Mouse (Mus musculus) forebrain, embryonic 13.5 days (tissue): ENCODE measurements around the gene Grip1. TPM values are rescaled to one million over a fixed set of nuclear protein-coding genes. Genes with fewer than 3 reads are reported as not detected.

Source experiments
- ATAC-seq: fragments of 200-750 bp; cut with Nextera tagmentation; 2 replicates; pipeline ENCODE4 v1.8.0; 2017
- H3K27ac ChIP-seq: fragments of 300-500 bp; sonication (generic); 2 replicates; pipeline ENCODE4 v1.5.1; 2015; ENCODE audit warnings: inconsistent platforms, mild to moderate bottlenecking, moderate library complexity
- H3K27me3 ChIP-seq: fragments of 300-500 bp; sonication (generic); 2 replicates; pipeline ENCODE4 v1.6.1; 2015; ENCODE audit warnings: mild to moderate bottlenecking, inconsistent platforms
- H3K36me3 ChIP-seq: fragments of 300-500 bp; sonication (generic); 2 replicates; pipeline ENCODE4 v1.6.1; 2015; ENCODE audit warnings: mild to moderate bottlenecking, inconsistent platforms; ENCODE audit not compliant: poor library complexity, severe bottlenecking
- H3K4me1 ChIP-seq: fragments of 300-500 bp; sonication (generic); 2 replicates; pipeline ENCODE4 v1.6.1; 2015; ENCODE audit warnings: inconsistent platforms
- H3K4me2 ChIP-seq: fragments of 300-500 bp; sonication (generic); 2 replicates; pipeline ENCODE4 v1.6.1; 2015; ENCODE audit warnings: inconsistent platforms, mild to moderate bottlenecking, moderate library complexity
- H3K4me3 ChIP-seq: fragments of 300-500 bp; sonication (generic); 2 replicates; pipeline ENCODE4 v1.5.1; 2015; ENCODE audit warnings: mild to moderate bottlenecking, inconsistent platforms
- H3K9ac ChIP-seq: fragments of 300-500 bp; sonication (generic); 2 replicates; pipeline ENCODE4 v1.6.1; 2015; ENCODE audit warnings: mild to moderate bottlenecking, inconsistent platforms
- H3K9me3 ChIP-seq: fragments of 300-500 bp; sonication (generic); replicated peaks from 2 replicates; pipeline ENCODE4 v1.6.1; 2016; ENCODE audit warnings: inconsistent platforms
- WGBS: fragments of 180-500 bp; shearing (Covaris S2); methylation state at CpG from one replicate; pipeline ENCODE4 v1.1.7; 2015; 5-methylcytosine and 5-hydroxymethylcytosine counted together
- polyA plus RNA-seq: library from polyadenylated mRNA; unstranded; fragments of >200 nt; fragmentation: Nextera tagmentation; extraction: Ambion mirVana; gene quantifications from 2 replicates; pipeline ENCODE4 v1.2.1, GENCODE M21; 2015

The Grip1 gene
- polyA plus RNA-seq, 1 experiment from 2014 or later: 12.4 TPM

DNA sequence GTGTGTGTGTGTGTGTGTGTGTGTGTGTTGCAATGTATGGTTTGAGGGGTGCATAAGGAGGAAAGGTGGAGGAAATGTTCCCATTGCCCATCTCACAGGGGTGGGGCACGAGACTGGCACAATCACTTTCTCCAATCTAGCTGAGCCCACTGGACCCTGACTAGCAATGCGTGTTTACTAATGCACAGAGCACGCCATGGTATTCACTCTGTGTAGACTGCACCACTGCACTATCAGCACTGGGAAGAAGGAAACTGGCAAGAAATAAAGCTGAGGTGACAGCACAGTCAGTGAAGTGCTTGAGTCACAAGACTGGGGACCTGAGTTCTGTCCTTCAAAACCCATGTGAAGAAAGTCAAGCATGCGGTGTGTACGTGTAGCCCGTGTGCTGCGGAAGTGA lies 17.8 kb upstream of the Grip1 start:
- no peak overlapping the region for H3K4me3 ChIP-seq
- no peaks in the 10 kb centered on the region for H3K27me3 ChIP-seq
- no peak for ATAC-seq
- no peak overlapping the region for H3K4me2 ChIP-seq
- H3K36me3 ChIP-seq: no peaks in the 10 kb centered on the region
- peaks cover 1% of the 10 kb centered on the region; the same call in 1 of the 2 replicates for H3K4me1 ChIP-seq
- 93% methylated on average over 7 of the region's 7 CpGs for WGBS
- H3K27ac ChIP-seq: no peak overlapping the region
- H3K9ac ChIP-seq: no peak overlapping the region
- no peaks in the 10 kb centered on the region for H3K9me3 ChIP-seq

DNA sequence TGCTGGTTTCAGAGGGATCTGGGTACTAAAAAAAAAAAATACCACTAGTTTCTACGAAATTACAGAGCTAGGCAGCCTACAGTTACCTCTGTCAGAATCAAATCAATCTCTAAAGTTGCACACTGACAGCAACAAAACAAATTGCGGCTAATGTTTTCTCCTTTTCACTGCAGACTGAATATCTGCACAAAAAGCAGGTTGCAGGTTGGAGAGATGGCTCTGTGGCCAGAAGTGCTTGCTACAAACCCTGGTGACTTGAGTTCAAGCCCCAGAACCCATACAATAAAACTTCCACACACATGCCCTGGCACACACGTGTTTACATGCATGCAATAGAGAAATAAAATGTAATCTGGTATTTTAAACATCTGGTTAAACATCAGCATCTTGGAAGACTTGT lies 16.3 kb upstream of the Grip1 start:
- Histone ChIP-seq H3K36me3 (no peaks in the 10 kb centered on the region), H3K4me3 (no peak overlapping the region), H3K4me2 (no peak overlapping the region), H3K9me3 (no peaks in the 10 kb centered on the region), H3K4me1 (peaks cover 15% of the 10 kb centered on the region), H3K27me3 (no peaks in the 10 kb centered on the region), H3K9ac (no peak overlapping the region), H3K27ac (no peak overlapping the region)
- no peak for ATAC-seq
- 81% methylated on average over 3 of the region's 3 CpGs for WGBS

DNA sequence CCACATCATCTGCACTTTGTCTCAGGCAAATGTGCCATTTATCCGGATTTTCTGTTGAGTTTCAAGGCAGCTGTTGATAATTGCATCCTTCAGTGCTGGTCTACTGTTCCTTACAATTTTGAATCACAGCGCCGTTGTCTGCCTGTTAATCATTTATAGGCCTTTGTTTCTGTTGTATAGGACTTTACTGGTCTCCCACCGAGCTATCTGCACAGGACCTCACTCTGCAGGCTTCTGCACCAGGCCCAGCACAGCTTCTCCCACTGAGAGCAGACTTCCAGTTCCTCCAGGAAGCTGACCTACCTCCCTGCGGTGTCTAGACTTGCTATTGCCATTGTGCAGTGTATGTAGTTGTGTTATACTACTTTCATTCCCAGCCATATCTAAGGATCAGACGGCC lies 11.9 kb upstream of the Grip1 start:
- no peak overlapping the region for H3K4me3 ChIP-seq
- H3K4me2 ChIP-seq: no peak overlapping the region
- H3K36me3 ChIP-seq: no peaks in the 10 kb centered on the region
- H3K9ac ChIP-seq: no peak overlapping the region
- WGBS: 12% methylated on average over 6 of the region's 6 CpGs
- peak overlapping the region; percentile 51 for H3K27ac ChIP-seq
- ATAC-seq: peak; percentile 48; the same call in 1 of the 2 replicates
- H3K27me3 ChIP-seq: no peaks in the 10 kb centered on the region
- peaks cover 18% of the 10 kb centered on the region for H3K4me1 ChIP-seq
- no peaks in the 10 kb centered on the region for H3K9me3 ChIP-seq

- no peaks in the 10 kb centered on the region for H3K27me3 ChIP-seq
- no peaks in the 10 kb centered on the region for H3K9me3 ChIP-seq
- no peak overlapping the region for H3K27ac ChIP-seq
- H3K36me3 ChIP-seq: no peaks in the 10 kb centered on the region
- H3K4me1 ChIP-seq: peaks cover 3% of the 10 kb centered on the region
- no peak overlapping the region for H3K4me3 ChIP-seq
- H3K4me2 ChIP-seq: no peak overlapping the region
- no peak for ATAC-seq
- WGBS: 83% methylated on average over 14 of the region's 14 CpGs
- H3K9ac ChIP-seq: no peak overlapping the region
Observed at GRCm38 (mm10) chr10:119447392-119447914, 6.2 kb upstream of the Grip1 start.

GRCm38 (mm10) chr10:119447930-119448329 lies 5.7 kb upstream of the Grip1 start:
- no peak overlapping the region for H3K9ac ChIP-seq
- no peak overlapping the region for H3K4me3 ChIP-seq
- H3K4me1 ChIP-seq: peaks cover 6% of the 10 kb centered on the region
- no peaks in the 10 kb centered on the region for H3K9me3 ChIP-seq
- no peaks in the 10 kb centered on the region for H3K36me3 ChIP-seq
- 94% methylated on average over 3 of the region's 3 CpGs for WGBS
- H3K27ac ChIP-seq: no peak overlapping the region
- H3K27me3 ChIP-seq: no peaks in the 10 kb centered on the region
- ATAC-seq: no peak
- H3K4me2 ChIP-seq: no peak overlapping the region

GRCm38 (mm10) chr10:119452698-119453097 lies 932 bp upstream of the Grip1 start:
- H3K27me3 ChIP-seq: no peaks in the 10 kb centered on the region
- no peaks in the 10 kb centered on the region for H3K36me3 ChIP-seq
- H3K4me3 ChIP-seq: peak overlapping the region; percentile 80
- peak overlapping the region; percentile 85; the same call in 1 of the 2 replicates for H3K9ac ChIP-seq
- no peaks in the 10 kb centered on the region for H3K9me3 ChIP-seq
- H3K4me2 ChIP-seq: peak overlapping the region; percentile 95
- no peak overlapping the region for H3K27ac ChIP-seq
- ATAC-seq: no peak
- 42% methylated on average over 5 of the region's 5 CpGs for WGBS
- peaks cover 27% of the 10 kb centered on the region for H3K4me1 ChIP-seq

GRCm38 (mm10) chr10:119454106-119454667 lies 557 bp downstream of the Grip1 start:
- Histone ChIP-seq H3K9me3 (no peaks in the 10 kb centered on the region), H3K4me3 (peak overlapping the region; percentile 80), H3K4me1 (peaks cover 27% of the 10 kb centered on the region), H3K9ac (peak overlapping the region; percentile 85), H3K27me3 (0 out of 2 replicates have a peak, but pooled peaks cover 4% of the 10 kb centered on the region), H3K36me3 (no peaks in the 10 kb centered on the region), H3K4me2 (peak overlapping the region; percentile 95), H3K27ac (peak overlapping the region; percentile 87)
- WGBS: 1% methylated on average over 49 of the region's 57 CpGs
- peak; percentile 77 for ATAC-seq

DNA sequence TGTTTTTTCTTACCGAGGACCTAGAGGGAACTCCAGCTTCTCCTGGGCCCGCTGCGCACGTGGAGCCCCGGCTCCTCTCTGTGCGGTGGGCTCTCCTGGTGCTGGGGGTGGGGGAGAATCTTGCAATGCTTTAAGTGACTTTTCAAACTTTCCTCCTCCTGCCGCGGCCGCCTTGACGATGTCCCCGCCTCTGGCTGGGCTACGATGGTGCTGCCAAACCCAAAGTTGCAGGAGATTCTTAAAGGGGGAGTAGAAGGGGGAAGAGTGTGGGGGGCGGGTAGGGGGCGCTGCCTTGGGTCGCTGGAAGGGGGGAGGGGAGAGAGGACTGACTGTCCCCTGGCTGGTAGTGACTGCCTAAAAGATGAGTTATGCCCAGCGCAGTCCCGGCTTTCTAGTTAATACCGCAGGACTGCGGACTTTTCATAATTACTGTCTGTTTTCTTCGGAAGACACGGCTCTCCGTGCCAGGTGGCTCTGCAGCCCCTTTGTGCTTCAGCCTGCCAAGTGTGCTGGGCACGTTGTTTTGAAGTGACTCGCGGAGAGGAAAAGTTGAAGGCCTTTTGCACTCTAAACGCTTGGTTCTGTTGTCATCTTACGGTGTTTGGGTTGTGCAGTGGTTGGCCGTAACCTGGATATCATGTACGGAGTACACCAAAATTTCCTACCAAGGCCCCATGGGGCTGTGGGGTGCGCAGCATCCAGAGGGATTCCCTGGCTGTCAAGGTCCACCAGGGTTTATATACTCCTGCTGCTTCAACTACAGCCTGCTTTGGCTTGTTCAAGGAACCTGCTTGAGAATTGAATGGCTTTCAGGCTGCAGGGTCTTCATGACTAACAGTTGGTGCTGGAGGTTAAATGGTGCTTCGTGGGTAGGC lies 1.3 kb downstream of the Grip1 start:
- WGBS: under 1% methylated on average over 30 of the region's 31 CpGs
- Histone ChIP-seq H3K9me3 (no peaks in the 10 kb centered on the region), H3K27ac (no peak overlapping the region; the same call in 1 of the 2 replicates), H3K4me2 (peak overlapping the region; percentile 95), H3K4me1 (peaks cover 33% of the 10 kb centered on the region), H3K36me3 (no peaks in the 10 kb centered on the region), H3K9ac (peak overlapping the region; percentile 85), H3K27me3 (0 out of 2 replicates have a peak, but pooled peaks cover 4% of the 10 kb centered on the region), H3K4me3 (peak overlapping the region; percentile 80)
- ATAC-seq: peak; percentile 17

DNA sequence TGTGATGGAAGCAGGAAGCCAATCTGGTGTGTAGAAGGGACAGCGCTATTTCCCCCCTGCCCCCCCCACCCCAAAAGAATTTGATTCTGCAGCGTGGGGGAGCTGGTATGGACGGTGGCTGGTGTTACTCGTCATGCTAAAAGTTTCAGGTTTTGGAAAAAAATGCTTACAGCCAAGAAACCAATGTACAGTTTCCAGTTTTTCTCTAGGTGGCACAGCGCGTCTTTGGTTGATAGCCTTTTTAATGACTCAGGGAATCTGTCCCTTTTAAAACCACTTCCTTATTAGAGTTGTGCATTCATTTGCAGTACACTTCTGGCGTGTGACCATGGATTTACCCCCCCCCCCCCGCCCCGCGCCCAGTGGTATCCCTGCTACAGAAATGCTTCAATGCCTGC lies 1.9 kb downstream of the Grip1 start:
- H3K9me3 ChIP-seq: no peaks in the 10 kb centered on the region
- whole genome bisulfite sequencing: 9% methylated on average over 10 of the region's 10 CpGs
- peaks cover 33% of the 10 kb centered on the region for H3K4me1 ChIP-seq
- ATAC-seq: no peak
- H3K4me3 ChIP-seq: peak overlapping the region; percentile 80
- H3K27ac ChIP-seq: no peak overlapping the region
- peak overlapping the region; percentile 95 for H3K4me2 ChIP-seq
- H3K27me3 ChIP-seq: 0 out of 2 replicates have a peak, but pooled peaks cover 4% of the 10 kb centered on the region
- H3K36me3 ChIP-seq: no peaks in the 10 kb centered on the region
- H3K9ac ChIP-seq: peak overlapping the region; percentile 85; the same call in 1 of the 2 replicates

- Histone ChIP-seq H3K27ac (no peak overlapping the region), H3K27me3 (0 out of 2 replicates have a peak, but pooled peaks cover 4% of the 10 kb centered on the region), H3K36me3 (no peaks in the 10 kb centered on the region), H3K9me3 (no peaks in the 10 kb centered on the region), H3K4me2 (no peak overlapping the region), H3K9ac (no peak overlapping the region), H3K4me1 (peaks cover 33% of the 10 kb centered on the region), H3K4me3 (no peak overlapping the region)
- ATAC-seq: no peak
- 92% methylated on average over 5 of the region's 5 CpGs for WGBS
Observed at GRCm38 (mm10) chr10:119457121-119457520, 3.5 kb downstream of the Grip1 start.

- H3K27ac ChIP-seq: no peak overlapping the region
- no peak for ATAC-seq
- H3K27me3 ChIP-seq: 0 out of 2 replicates have a peak, but pooled peaks cover 4% of the 10 kb centered on the region
- peaks cover 23% of the 10 kb centered on the region for H3K4me1 ChIP-seq
- no peak overlapping the region for H3K4me2 ChIP-seq
- H3K9me3 ChIP-seq: no peaks in the 10 kb centered on the region
- H3K36me3 ChIP-seq: no peaks in the 10 kb centered on the region
- 89% methylated on average over 2 of the region's 2 CpGs for WGBS
- no peak overlapping the region for H3K4me3 ChIP-seq
- H3K9ac ChIP-seq: no peak overlapping the region
Observed at GRCm38 (mm10) chr10:119458991-119459390, 5.4 kb downstream of the Grip1 start.

- no peak for ATAC-seq
- no peaks in the 10 kb centered on the region for H3K9me3 ChIP-seq
Observed at GRCm38 (mm10) chr10:119463345-119463744, 9.7 kb downstream of the Grip1 start.

More at GRCm38 (mm10) chr10:119463345-119463744, 9.7 kb downstream of the Grip1 start:
- Histone ChIP-seq H3K27me3 (0 out of 2 replicates have a peak, but pooled peaks cover 2% of the 10 kb centered on the region), H3K4me1 (0 out of 2 replicates have a peak, but pooled peaks cover 5% of the 10 kb centered on the region), H3K4me2 (no peak overlapping the region), H3K9ac (no peak overlapping the region), H3K4me3 (no peak overlapping the region), H3K36me3 (no peaks in the 10 kb centered on the region), H3K27ac (no peak overlapping the region)
- 87% methylated on average over 7 of the region's 7 CpGs for WGBS
